Mouse (Mus musculus) c-Kit-positive CD71-positive TER-119-negative erythroid progenitor cells, embryonic 14.5 days (primary cell): ENCODE results near the gene Mthfsd.

Experiments used
- DNase-seq: peaks from one replicate; pipeline ENCODE4 v3.0.0-alpha.2; 2013; ENCODE audit warnings: low read depth

Mthfsd gene

DNA sequence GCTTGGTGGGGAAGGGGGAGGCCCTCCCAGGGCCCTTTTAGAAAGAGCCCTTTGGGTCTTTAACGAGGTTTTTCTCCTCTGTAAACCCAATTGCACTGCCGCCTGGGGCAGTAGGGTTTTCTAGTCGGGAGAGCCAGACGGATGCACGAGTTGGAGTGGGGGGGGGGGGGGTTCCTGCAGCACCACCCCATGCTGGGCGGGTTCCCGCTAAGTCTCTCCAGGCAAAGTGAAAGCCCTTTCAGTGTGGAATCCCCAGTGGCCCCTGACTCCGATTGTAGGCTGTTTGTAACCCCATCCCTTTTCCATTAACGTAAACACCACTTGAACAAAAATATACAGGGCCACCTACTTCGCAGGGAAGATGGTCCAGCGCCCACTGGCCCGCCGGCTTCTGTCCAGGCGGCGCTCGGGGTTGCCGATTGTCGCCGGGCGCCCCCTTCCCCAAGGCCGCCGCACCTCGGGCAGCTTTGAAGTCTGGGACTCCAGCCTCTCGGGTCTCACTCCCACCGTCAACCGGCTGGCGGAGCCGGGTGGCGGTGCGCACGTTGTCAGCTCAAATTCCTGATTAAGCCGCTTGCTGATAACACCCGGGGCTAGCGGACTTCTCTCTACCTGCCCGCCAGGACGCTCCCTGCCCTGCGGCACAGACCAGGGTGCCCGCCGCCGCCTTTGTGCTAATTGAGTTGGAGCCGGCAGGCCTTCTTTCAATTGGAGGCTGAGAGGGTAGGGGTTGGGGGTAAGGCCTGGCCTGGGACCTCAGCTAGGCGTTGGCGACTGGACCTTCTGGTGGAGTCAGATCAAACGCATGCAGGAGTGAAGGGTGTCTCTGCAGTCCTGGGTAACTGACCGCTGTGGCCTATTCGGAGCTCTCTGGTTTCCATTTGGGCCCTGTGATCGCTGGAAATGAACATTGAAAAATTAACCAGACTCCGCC is 34.8 kb downstream of the Mthfsd start:
- DNase-seq: no peak

DNA sequence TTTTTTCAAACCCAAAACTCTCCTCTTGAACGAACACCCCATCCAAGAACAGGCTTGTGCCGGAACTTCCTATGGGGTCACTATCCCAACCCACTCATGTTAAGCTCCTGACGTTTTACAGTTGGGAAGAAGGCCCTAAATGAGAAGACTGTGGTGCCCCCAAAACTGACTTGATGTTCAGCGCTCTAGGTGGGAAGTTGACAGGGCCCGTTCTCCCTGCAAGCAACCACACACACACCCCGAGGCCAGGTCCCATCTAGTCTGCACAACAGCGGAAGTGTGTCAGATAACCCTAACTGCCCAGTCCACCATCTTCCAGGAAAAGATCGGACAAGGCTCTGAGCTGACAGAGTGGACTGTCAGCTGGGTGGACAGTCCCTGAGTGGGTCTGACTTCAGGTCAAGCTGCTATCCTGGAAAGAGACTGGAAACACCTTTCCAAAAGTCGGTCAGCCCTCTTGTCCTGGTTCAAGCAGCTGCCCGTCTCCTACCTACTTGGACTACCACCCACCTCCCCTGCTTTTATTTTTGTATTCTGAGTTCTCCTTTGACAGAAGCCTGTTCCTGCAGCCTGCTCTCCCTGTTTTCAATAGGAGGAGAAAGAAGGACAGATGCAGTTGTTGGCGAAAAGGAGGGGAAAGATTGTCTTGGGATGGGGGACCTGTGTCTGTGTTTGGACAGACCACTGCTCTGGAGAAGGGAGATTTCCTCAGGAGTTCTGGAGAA is 35.6 kb downstream of the Mthfsd start:
- no peak for DNase-seq

DNA sequence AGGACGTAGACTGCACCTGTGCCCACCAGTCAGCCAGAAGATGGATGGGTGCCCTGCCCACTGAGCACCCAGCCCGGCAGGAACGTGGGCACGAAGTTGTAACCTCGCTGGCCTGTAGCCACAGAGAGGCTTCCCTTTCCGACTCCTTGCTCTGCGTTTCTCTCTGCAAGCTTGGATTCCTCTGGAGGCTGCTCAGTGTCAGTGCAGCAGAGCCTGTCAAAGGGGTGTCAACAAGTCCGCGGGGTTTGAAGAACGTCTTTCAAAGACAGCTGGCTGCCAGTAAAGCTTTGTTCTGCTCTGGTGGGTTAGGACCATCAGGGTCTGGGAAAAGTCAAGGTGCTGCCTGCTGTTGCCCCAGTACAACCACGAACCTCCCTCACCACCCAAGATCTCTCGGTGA is 36.7 kb downstream of the Mthfsd start:
- no peak for DNase-seq

DNA sequence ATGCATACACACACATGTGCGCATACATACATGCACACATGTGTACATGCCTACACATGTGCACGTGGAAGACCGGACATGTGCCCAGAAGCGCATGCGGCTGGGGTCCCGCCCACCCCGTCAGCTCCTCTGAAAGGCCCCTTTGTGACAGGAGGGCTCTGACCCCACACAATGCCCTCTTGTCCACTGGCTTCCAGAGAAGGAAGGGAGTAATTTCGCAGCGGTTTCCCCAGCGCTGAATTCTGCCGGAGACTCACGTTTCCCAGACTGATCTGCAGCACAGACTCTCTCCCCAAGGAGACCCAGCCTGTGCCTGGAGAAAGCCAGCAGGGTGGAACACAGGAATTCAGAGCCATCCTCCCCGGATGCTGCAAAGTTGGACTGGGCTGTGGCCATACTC is 44.5 kb downstream of the Mthfsd start:
- DNase-seq: no peak

DNA sequence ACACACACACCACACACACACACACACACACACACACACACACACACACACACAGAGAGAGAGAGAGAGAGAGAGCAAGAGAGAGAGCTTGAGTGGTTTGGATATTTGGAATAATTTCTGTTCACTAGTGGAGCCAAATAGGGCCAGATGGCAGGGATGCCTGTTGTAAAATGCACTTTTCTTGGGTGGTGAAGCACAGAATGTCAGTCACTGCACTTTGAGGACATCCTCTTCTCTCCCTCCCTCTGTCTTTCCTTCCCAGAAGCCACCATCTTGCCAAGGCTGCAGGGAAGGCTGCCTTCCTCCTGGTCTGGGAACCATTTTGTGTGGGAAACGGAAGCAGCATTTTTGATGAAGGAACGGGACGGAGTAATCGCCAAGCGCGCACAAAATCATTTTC is 45.7 kb downstream of the Mthfsd start:
- DNase-seq: no peak

DNA sequence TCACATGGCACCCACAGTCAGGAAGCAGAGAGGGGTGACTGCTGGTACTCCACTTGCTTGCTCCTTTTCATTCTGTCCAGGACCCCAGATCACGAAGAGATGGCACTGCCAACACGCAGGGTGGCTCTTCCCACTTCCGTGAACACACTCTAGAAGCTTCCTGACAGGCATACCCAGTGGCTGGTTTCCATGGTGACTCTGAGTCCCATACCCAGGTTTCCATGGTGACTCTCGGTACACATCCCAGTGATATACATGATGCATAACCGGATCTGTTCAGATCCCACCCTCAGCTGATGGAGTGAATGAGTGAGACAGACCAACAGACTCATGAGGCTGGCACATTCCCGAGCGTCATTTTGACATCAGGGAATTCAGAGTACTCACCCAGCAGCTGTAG is 49.1 kb downstream of the Mthfsd start:
- no peak for DNase-seq

DNA sequence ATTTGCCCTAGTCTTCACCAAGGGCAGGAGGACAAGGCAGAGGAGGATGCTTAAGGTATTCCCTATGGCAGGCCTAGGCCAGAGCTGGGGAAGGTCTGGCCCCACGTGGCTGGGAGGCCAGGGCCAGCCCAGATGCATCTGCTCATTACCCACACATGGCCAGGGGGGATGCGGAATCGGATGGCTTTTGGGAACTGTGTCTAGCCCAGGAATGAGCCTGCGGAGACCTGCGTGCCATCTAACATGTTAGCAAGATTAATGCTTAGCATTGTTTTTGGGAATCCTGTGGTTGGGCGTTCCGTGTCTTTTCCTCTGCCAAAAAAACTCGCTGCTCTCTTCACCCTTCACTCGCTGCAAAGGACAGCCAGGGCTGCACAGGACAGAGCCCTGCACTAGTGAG is 50.1 kb downstream of the Mthfsd start:
- DNase-seq: no peak

DNA sequence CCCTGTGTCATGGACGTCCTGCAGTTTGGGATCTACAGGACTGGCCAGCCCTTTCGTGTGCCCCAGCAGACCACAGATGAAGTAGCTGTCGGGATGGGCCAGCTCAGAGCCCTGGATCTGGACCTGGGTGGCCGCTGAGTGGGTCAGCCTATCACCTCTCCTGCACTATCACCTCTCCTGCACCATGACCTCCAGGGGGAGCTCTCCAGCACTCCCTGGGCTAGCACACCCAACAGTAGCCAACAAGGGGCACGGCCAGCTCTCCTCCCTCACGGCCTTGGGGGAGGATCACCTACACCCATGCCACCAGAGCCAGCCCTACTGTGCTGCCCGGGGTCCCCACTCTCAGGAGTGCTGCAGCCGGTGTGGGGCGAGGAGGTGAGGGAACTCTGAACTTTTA is 60.8 kb downstream of the Mthfsd start:
- DNase-seq: no peak

DNA sequence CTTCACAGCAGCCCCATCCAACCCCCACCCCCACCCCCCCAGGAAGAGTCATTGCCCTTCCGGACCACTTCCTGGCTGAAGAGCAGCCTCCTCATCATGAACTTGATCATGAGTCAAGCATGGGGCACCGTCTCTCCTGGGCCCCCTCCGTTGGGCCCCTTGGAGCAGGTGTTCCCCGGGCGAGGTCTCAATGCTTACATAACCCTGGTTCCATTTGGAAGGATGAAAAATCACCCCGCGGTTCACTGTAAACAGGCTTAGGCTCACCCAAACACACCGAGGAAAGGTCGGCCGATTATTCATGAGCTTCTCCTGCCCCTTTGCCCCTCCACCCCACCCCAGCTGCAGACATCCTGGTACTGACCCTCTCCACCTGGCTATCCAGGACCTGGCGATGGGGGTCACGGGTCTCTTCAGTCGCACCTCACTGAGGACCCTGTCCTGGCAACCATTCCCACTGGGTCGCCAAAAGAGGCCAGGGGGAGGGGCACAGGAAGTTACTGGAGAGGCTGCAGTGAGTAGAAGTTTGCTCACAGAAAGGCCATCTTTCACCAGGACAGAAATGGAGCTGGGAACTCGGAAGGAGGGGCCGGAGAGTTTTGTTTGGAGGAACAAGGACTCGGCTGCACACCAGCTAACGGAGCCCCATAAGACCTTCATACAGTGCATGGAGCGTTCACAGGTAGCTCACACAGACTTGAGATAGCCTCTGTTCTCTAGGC is 64.3 kb downstream of the Mthfsd start:
- no peak for DNase-seq
